Mouse (Mus musculus): ENCODE measurements at regions not wholly inside any gene's neighbourhood (a gene's known extent, or its start where the extent isn't known, plus 50 kb on each side); places are given as distances from the start of the nearest gene placed in this dataset.

DNA sequence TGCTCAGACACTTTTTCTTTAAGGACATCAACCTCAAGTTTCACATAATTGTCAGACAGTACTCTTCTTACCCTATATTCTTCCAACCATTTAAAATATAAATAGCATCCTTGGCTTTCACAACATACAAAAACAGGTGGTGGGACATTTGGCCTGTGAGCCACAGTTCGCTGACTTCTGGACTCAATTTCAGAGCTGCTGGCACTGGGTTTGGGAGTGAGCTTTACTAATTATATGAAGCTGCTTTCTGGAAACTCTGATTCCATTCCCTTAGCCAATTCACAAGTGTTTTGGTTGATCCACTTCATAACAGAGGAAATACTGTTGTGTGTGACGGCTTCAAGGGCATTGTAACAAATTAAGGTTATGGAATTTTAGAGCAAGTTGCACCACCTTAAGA, 285.9 kb upstream of the Smarca2 start:
- TF ChIP-seq POLR2A (IDR thresholded peaks at IDR 0.05; ENCODE audit: control insufficient read depth, low read depth, low read length) = no peak
- TF ChIP-seq CTCF (IDR thresholded peaks at IDR 0.05; ENCODE audit: control insufficient read depth, insufficient read depth, insufficient replicate concordance, low read depth, low read length) = no peak

All from testis, adult 2 months (tissue).